Mouse (Mus musculus) megakaryocyte, adult 5-6 weeks (primary cell): ENCODE results near the gene Best2. TPM values are rescaled to one million over a fixed set of nuclear protein-coding genes. Genes with fewer than 3 reads are reported as not detected.
A peak's percentile ranks its signal among the peaks of the same experiment; 100 is the strongest.

Experiments
- ATAC-seq: 2 replicates; pipeline ENCODE4 v1.8.0; 2016; ENCODE audit warnings: mild to moderate bottlenecking, inconsistent platforms; ENCODE audit not compliant: poor library complexity, severe bottlenecking
- total RNA-seq, 2 experiments: library from RNA; stranded (forward) in 1 of 2; stranded (reverse) in 1 of 2; fragments of 153-499, 151-499 nt in 1 of 2; fragments of 221-1000, 200-1000 nt in 1 of 2; gene quantifications; 2 replicates each; pipeline versions ENCODE4 v1.2.3 to v1.2.4; 2015 to 2017

Gene Best2
- 0.07 TPM in 1 of 2 replicates, not detected in the other for total RNA-seq (2015)
- not detected in 2 replicates for total RNA-seq (2017)

GRCm38 (mm10) chr8:85014431-85014830, at the start of gene Best2:
TSS of gene Best2 (minus strand) at chr8:85014531.
- ATAC-seq = no peak

- ATAC-seq = no peak
These were observed 48.3 kb upstream of the Best2 start for GRCm38 (mm10) chr8:85062603-85063002.

GRCm38 (mm10) chr8:85059879-85060616, 45.7 kb upstream of the Best2 start, which contains the start of gene Fbxw9:
TSS of gene Fbxw9 (plus strand) at chr8:85060055.
- ATAC-seq = peak; percentile 95

- no peak for ATAC-seq
These were observed 43.0 kb upstream of the Best2 start for GRCm38 (mm10) chr8:85057367-85057766.

- no peak for ATAC-seq
These were observed 29.3 kb upstream of the Best2 start for GRCm38 (mm10) chr8:85043619-85044018.

- ATAC-seq = peak; percentile 49
These were observed 23.6 kb upstream of the Best2 start for GRCm38 (mm10) chr8:85037681-85038531.

- peak; percentile 2; the same call in 1 of the 2 replicates for ATAC-seq
These were observed 23.0 kb upstream of the Best2 start for GRCm38 (mm10) chr8:85037366-85037680.

GRCm38 (mm10) chr8:85036718-85037365, 22.5 kb upstream of the Best2 start, which contains the start of gene Tnpo2:
TSS of gene Tnpo2 (plus strand) at chr8:85036915.
- ATAC-seq = peak; percentile 91

GRCm38 (mm10) chr8:85036381-85036717, 22.0 kb upstream of the Best2 start:
- peak; percentile 21 for ATAC-seq

- no peak for ATAC-seq
These were observed 21.5 kb upstream of the Best2 start for GRCm38 (mm10) chr8:85035728-85036310.

GRCm38 (mm10) chr8:85035165-85035727, 20.9 kb upstream of the Best2 start:
- no peak for ATAC-seq

GRCm38 (mm10) chr8:85034764-85035163, 20.4 kb upstream of the Best2 start:
- ATAC-seq = peak; percentile 40

GRCm38 (mm10) chr8:85033867-85034266, 19.5 kb upstream of the Best2 start:
- no peak for ATAC-seq

- no peak for ATAC-seq
These were observed 18.4 kb upstream of the Best2 start for GRCm38 (mm10) chr8:85032622-85033311.

- no peak for ATAC-seq
These were observed 14.9 kb upstream of the Best2 start for GRCm38 (mm10) chr8:85029271-85029670.

GRCm38 (mm10) chr8:85027922-85028321, 13.6 kb upstream of the Best2 start:
- no peak for ATAC-seq

- no peak for ATAC-seq
These were observed 13.2 kb upstream of the Best2 start for GRCm38 (mm10) chr8:85027516-85027855.

- peak; percentile 85 for ATAC-seq
These were observed 12.6 kb upstream of the Best2 start, which contains the start of gene Trir for GRCm38 (mm10) chr8:85026670-85027515. TSS of gene Trir (plus strand) at chr8:85026823.
